Comparison of ENCODE assay signal across 8 mouse cellular contexts in the genomic region with DNA sequence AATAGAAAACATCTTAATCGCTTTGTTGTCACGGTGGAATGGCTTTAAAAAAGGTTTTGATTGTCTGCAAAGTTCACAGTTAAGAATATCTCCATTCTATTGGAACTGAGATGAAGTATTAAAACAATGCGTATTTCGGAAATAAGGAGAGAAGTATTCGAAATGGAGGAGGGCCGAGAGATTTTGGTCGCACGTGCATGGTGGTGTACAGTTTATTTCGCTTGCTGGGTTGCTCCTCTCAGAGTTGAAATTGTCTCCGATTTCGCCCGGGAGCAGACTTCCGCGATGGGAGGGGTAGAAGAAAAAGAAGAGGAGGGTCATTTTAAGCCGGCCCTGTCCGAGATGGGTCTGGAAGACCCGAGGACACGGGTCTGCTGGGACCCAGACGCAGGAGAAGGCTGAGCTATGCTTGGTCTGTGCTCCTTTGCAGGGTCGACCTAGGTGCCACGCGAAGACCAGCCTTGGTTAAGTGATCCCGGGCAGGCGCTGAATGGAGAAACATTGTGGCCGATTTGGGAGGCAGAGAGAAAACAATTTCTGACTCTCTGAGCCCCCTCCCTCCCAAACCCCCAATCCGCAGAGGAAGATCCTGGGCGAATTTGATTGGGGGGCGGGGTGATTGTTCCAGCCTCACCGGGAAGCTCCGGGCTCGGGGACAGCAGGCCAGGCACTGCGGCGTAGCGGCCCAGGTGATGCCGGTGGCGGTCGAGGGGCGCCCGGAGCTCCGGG. TPM values are rescaled to one million over a fixed set of nuclear protein-coding genes. Genes with fewer than 3 reads are reported as not detected.
DNase-seq lines count a peak whose midpoint lies in the region; ATAC-seq and TF ChIP-seq lines count a peak whose summit lies in the region.

No protein-coding gene starts in this region.

- H3K27ac ChIP-seq in forebrain, embryonic 11.5 days (ENCODE audit: low read depth, low read length) = peak overlapping the region; percentile 99
- peak overlapping the region; percentile 90 for H3K27ac ChIP-seq in intestine, embryonic 14.5 days (ENCODE audit: low read depth)
- H3K27ac ChIP-seq in liver, embryonic 16.5 days (ENCODE audit: low read length) = no peak overlapping the region

- 0 out of 2 replicates have a peak, but pooled peaks have one; percentile 48 for TF ChIP-seq POLR2A in brain, embryonic 14.5 days (IDR thresholded peaks at IDR 0.05; ENCODE audit: borderline replicate concordance, extremely low read depth, insufficient read depth, insufficient read length, poor library complexity, severe bottlenecking)

- no peak for ATAC-seq in forebrain, embryonic 11.5 days (replicated peaks; ENCODE audit: low FRiP score)
- no peak for ATAC-seq in intestine, embryonic 14.5 days (replicated peaks; ENCODE audit: low FRiP score, low TSS enrichment, low read depth)
- ATAC-seq in liver, embryonic 16.5 days (ENCODE audit: low read depth) = no peak

- H3K27me3 ChIP-seq in forebrain, embryonic 11.5 days (ENCODE audit: control insufficient read depth, insufficient read depth, low read length) = no peaks in the 10 kb centered on the region
- H3K27me3 ChIP-seq in intestine, embryonic 14.5 days (replicated peaks; ENCODE audit: control insufficient read depth, insufficient read depth, low read length) = no peaks in the 10 kb centered on the region
- H3K27me3 ChIP-seq in liver, embryonic 16.5 days (ENCODE audit: control insufficient read depth, insufficient read depth, low read depth, low read length) = peaks cover 91% of the 10 kb centered on the region
- peaks cover 5% of the 10 kb centered on the region for H3K27me3 ChIP-seq in splenic B cell, adult 2 months (ENCODE audit: control insufficient read depth, insufficient read depth, low read length, poor library complexity, severe bottlenecking)

- H3K9ac ChIP-seq in forebrain, embryonic 11.5 days (ENCODE audit: low read length) = peak overlapping the region; percentile 100
- H3K9ac ChIP-seq in intestine, embryonic 14.5 days (ENCODE audit: low read length) = peak overlapping the region; percentile 97
- peak overlapping the region; percentile 29; the same call in 1 of the 2 replicates for H3K9ac ChIP-seq in liver, embryonic 16.5 days (ENCODE audit: low read depth, low read length)

- H3K9me3 ChIP-seq in forebrain, embryonic 11.5 days (ENCODE audit: control insufficient read depth, low read length) = no peaks in the 10 kb centered on the region
- H3K9me3 ChIP-seq in intestine, embryonic 14.5 days (ENCODE audit: control insufficient read depth, low read length) = no peaks in the 10 kb centered on the region
- no peaks in the 10 kb centered on the region for H3K9me3 ChIP-seq in liver, embryonic 16.5 days (replicated peaks; ENCODE audit: control insufficient read depth, low read length)

- H3K36me3 ChIP-seq in forebrain, embryonic 11.5 days (ENCODE audit: control insufficient read depth, insufficient read depth, low read length) = no peaks in the 10 kb centered on the region
- H3K36me3 ChIP-seq in intestine, embryonic 14.5 days (ENCODE audit: control insufficient read depth, insufficient read depth, low read length) = no peaks in the 10 kb centered on the region
- no peaks in the 10 kb centered on the region for H3K36me3 ChIP-seq in liver, embryonic 16.5 days (ENCODE audit: control insufficient read depth, insufficient read depth)
- H3K36me3 ChIP-seq in splenic B cell, adult 2 months (ENCODE audit: control insufficient read depth, insufficient read depth, low read length, poor library complexity, severe bottlenecking) = no peaks in the 10 kb centered on the region

- WGBS in forebrain, embryonic 11.5 days = under 1% methylated on average over 40 of the region's 40 CpGs
- 1% methylated on average over 40 of the region's 40 CpGs for WGBS in intestine, embryonic 14.5 days
- under 1% methylated on average over 40 of the region's 40 CpGs for WGBS in liver, embryonic 16.5 days (ENCODE audit: insufficient replicate concordance)

- TF ChIP-seq CTCF in brain, embryonic 14.5 days (IDR thresholded peaks at IDR 0.05; ENCODE audit: borderline replicate concordance, extremely low read depth, insufficient read depth, insufficient read length) = no peak

- H3K4me3 ChIP-seq in forebrain, embryonic 11.5 days (ENCODE audit: low read depth, low read length) = peak overlapping the region; percentile 96
- H3K4me3 ChIP-seq in intestine, embryonic 14.5 days (ENCODE audit: low read depth, low read length) = peak overlapping the region; percentile 58
- H3K4me3 ChIP-seq in liver, embryonic 16.5 days (ENCODE audit: low read depth, low read length) = peak overlapping the region; percentile 64

- peak overlapping the region; percentile 78 for H3K4me2 ChIP-seq in forebrain, embryonic 11.5 days (ENCODE audit: low read depth, low read length, severe bottlenecking)
- H3K4me2 ChIP-seq in intestine, embryonic 14.5 days (ENCODE audit: low read length) = peak overlapping the region; percentile 99
- H3K4me2 ChIP-seq in liver, embryonic 16.5 days (ENCODE audit: low read depth, low read length) = peak overlapping the region; percentile 71

- peaks cover 13% of the 10 kb centered on the region for H3K4me1 ChIP-seq in forebrain, embryonic 11.5 days (replicated peaks; ENCODE audit: control insufficient read depth, insufficient read depth, low read length)
- peaks cover 38% of the 10 kb centered on the region for H3K4me1 ChIP-seq in intestine, embryonic 14.5 days (replicated peaks; ENCODE audit: control insufficient read depth, insufficient read depth, low read length)
- peaks cover 32% of the 10 kb centered on the region for H3K4me1 ChIP-seq in liver, embryonic 16.5 days (ENCODE audit: control insufficient read depth, low read depth, low read length)

- DNase-seq in right cerebral cortex, adult 2 months (ENCODE audit: low spot score in 2 of 2) = peak; percentile 53 to 71
- DNase-seq in right cerebral cortex, postnatal 36 days (ENCODE audit: low spot score in 2 of 2) = no peak
- DNase-seq in brain, embryonic 14.5 days (ENCODE audit: low read depth) = peak; percentile 85
- peak; percentile 92 for DNase-seq in forebrain, embryonic 11.5 days (ENCODE audit: low spot score)
- peak; percentile 90 for DNase-seq in intestine, embryonic 14.5 days (ENCODE audit: low spot score)
- peak; percentile 29 for DNase-seq in splenic B cell, adult 2 months (ENCODE audit: low read depth, low spot score)
- DNase-seq in spleen, postnatal 10 days (ENCODE audit: low spot score in 2 of 2) = no peak

RNA-seq across cellular contexts. Expression of a gene that starts 2.8 kb away (rescaled TPM):
- polyA plus RNA-seq in brain, embryonic 14.5 days (2012; rRNA removed) = 29.0 and 47.0 TPM in 2 replicates
- polyA plus RNA-seq in forebrain, embryonic 11.5 days (2014; fragmentation: Nextera tagmentation; extraction: Ambion mirVana) = 25.2 and 30.3 TPM in 2 replicates
- 12.1 and 12.7 TPM in 2 replicates for polyA plus RNA-seq in intestine, embryonic 14.5 days (2014; fragmentation: Nextera tagmentation; extraction: Ambion mirVana)
- 0.84 TPM in 2 replicates for polyA plus RNA-seq in liver, embryonic 16.5 days (2015; fragmentation: Nextera tagmentation; extraction: Ambion mirVana)

Comparison
In these comparisons a context has a peak if more than half of its experiments do, and no peak if none do; other contexts are left out.
1. DNase-seq: peak in right cerebral cortex, adult 2 months (2 of 2), brain, embryonic 14.5 days (single experiment), forebrain, embryonic 11.5 days (single experiment), intestine, embryonic 14.5 days (single experiment) and splenic B cell, adult 2 months (single experiment); none in right cerebral cortex, postnatal 36 days (0 of 2) and spleen, postnatal 10 days (0 of 2).
2. H3K9ac ChIP-seq: peak in every context shown above with its lines; median percentile 100 in forebrain, embryonic 11.5 days; 97 in intestine, embryonic 14.5 days; 29 in liver, embryonic 16.5 days.
3. Peak in every context shown above with its lines, with median percentiles within 50 percentile points of each other: H3K4me2 ChIP-seq and H3K4me3 ChIP-seq.